Mouse (Mus musculus): ENCODE measurements around the gene Mettl25.

Gene Mettl25

GRCm38 (mm10) chr10:105746019-105746418 is 95.2 kb downstream of the Mettl25 start:
- DNase-seq = no peak

GRCm38 (mm10) chr10:105741736-105742135 is 99.4 kb downstream of the Mettl25 start:
- DNase-seq = no peak

DNA sequence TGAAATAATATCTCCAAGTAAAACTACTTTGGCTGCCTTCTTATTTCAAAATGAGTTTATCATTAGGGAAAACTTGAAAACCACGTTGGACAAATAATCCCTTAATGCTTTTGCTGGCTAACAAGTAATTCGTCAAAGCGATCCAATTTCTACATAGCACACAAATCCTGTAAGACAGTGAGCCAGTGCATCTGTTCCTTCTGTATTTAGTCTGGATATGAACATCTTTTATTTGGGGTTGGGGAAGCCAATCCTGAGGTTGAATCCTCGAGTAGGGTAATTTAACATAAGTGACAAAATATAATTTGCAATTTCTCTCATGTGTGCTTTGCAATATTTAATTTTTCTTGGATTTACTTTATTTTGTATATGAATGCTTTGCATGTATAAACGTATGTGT is 102.2 kb downstream of the Mettl25 start:
- DNase-seq = no peak

DNA sequence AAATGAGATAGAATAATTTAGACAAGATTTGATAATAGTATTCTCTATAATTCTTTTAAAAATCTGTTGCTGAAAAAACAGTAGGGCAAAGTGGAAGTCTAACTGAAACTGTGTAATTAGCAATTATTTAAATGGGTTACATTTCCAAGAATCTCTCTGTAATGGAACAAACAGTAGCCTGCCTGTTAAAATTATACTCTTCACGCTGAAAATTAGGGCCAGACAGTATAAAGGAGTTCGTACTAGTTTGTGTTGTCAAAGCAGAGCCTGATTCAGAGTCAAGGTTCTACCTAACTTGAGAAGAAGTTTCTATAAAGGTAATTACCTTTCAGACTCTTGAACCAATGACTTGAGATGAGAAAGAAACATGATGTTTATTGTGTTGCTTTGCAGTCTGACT is 113.4 kb downstream of the Mettl25 start:
- DNase-seq = no peak

- DNase-seq = no peak
These were observed 113.8 kb downstream of the Mettl25 start for GRCm38 (mm10) chr10:105727353-105727752.

DNA sequence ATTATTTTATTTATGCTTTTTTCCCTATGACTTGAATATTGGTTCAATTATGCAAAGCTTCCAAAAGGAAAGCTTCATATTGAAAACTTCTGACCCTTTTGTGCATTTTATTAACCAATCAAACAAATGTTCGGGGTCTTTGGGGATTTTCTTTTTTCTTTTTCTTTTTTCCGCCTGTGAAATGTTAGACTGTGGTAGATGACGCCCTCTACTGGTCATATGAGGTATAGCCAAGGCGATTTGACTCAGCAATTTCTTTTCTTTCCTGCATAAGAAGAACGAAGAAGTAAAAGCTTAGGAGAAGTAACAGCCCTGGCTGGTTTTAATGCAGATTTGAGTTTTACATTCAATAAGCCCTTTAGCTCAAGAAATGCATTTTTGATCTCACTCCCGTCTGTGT is 126.3 kb downstream of the Mettl25 start:
- peak; percentile 6 for DNase-seq

DNA sequence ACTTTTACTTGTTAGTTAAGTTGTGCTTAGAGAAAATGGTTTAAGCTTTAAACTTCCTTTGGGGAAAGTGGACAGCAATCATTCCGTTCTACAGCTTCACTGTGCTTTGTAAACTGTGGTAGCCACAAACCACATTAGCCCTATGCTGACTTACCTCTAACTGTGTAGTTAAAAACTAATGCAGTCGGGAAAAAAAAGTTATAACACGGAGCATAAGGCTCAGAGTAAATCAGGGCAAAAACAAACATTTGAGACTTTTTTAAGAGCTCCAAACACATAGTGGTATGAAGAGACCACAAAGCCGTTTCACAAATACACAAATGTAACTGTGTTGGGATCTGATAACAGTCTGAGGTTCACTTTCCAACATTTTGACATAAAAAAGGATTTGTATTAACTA is 126.8 kb downstream of the Mettl25 start:
- no peak for DNase-seq

GRCm38 (mm10) chr10:105713222-105713621 is 128.0 kb downstream of the Mettl25 start:
- no peak for DNase-seq
